Mouse (Mus musculus): ENCODE measurements around the gene Csad.
A peak's percentile ranks its signal among the peaks of the same experiment; 100 is the strongest.
"Not testable (repeated sequence)": the region's sequence is repeated elsewhere in the genome, so short reads cannot be mapped to it uniquely, and the experiment has no call there.

The Csad gene

DNA sequence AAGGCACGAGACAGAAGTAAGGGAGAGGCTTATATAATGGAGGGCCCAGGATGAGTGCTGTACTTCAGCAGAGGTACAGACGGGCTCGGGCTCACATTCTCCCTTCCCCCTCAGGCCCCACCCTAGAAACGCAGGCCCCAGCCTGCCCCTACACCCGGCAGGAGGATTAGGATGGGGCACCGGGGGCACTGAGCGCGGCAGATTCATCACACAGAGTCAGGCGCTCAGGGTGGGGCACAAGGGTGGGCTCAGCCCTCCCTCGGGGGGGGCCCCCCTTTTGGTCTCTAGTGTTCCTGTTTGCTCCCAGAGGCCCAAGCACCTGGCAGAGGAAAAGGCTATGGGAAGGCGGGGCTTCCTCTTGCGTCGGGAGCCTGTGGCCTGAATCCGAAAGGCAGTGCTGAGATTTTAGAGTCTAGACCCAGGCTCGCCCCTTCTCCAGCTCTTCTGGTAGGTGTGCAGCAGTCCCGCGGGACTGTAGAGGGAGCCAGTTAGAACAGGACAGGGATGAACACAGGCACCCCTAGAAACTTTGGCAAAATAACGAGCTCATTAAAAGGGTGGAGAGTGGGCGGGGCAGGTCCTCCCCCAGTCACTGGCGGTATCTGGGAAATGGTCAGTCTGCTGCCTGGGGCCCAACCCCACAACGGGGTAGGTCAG, 31.0 kb upstream of the Csad start:
- DNase-seq (ENCODE audit: low spot score in 2 of 2), result peak; percentile 50 to 70

GRCm38 (mm10) chr15:102233896-102234295, 29.4 kb upstream of the Csad start:
- DNase-seq (ENCODE audit: low spot score in 2 of 2), result no peak

DNA sequence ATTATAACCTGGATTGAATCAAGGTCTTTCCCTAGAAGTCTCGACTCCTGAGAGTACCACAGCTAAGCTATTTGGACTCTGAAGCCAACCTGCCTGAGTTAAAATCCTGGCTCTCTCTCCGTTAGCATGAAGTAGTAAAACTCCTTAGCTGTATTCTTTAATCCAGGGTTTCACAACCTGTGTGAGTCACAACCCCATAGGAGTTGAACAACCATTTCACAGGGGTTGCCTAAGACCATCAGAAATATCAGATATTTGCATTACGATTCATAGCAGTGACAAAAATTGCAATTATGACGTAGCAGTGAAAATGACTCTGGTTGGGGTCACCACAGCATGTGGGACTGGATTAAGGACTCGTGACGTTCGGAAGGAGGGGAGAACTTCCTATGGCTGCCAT, 28.2 kb upstream of the Csad start:
- no peak for DNase-seq (ENCODE audit: low spot score in 2 of 2)

GRCm38 (mm10) chr15:102231748-102232147, 27.2 kb upstream of the Csad start, which contains the start of gene Itgb7:
Gene Itgb7 (minus strand): TSS chr15:102231944.
- DNase-seq (ENCODE audit: low spot score in 2 of 2), result no peak

DNA sequence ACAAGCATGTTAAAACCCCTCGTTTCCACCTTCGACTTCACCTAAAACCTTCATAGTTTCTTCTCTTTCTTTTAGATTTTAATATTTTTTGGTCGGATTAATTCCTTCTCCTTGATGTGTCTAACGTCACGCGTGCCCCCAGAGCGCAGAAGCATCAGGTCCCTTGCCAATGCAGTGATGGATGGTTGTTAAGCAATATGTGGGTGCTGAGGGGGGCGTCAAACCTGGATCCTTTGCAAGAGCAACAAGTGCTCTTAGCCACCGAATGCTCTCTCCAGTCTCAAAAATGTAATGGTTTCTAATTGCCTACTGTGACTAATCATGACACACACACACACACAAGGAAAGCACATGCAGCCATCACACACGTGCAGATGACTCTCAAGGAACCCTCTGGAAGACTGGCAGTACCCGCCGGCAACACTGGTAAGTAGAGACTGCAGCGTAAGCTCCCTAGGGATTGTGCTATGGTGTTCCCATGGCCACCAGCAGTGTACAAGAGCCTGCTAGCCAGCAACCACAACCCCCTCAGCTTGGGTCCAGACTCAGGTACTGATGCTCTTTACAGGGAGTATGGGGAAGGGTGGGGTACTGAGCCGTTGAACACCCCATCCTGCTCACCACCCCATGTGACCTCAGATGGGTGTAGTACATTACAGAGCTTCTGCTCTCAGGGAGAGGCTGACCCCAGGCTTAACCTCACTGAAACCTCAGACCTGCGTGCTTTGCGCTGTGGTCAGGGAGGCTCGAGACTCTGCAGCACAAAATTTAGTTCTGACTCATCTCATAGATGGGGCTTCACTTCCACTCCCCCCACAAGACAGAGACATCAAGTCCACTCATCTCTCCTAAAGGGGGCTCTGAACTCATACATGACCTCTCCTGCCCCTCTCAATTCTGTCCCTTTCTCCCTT, 26.1 kb upstream of the Csad start:
- no peak for DNase-seq (ENCODE audit: low spot score in 2 of 2)

DNA sequence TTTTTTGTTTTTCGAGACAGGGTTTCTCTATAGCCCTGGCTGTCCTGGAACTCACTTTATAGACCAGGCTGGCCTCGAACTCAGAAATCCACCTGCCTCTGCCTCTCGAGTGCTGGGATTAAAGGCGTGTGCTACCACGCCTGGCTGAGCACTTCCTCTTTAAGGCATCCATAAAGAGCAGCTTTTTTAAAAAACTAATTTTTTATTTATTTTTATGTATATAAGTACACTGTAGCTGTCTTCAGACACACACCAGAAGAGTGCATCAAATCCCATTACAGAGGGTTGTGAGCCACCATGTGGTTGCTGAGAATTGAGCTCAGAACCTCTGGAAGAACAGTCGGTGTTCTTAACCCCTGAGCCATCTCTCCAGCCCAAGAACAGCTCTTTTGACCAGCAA, 21.1 kb upstream of the Csad start:
- not testable (repeated sequence) for DNase-seq (ENCODE audit: low spot score in 2 of 2)

- DNase-seq (ENCODE audit: low spot score in 2 of 2), result no peak
Observed at GRCm38 (mm10) chr15:102224992-102225617, 20.6 kb upstream of the Csad start.

DNA sequence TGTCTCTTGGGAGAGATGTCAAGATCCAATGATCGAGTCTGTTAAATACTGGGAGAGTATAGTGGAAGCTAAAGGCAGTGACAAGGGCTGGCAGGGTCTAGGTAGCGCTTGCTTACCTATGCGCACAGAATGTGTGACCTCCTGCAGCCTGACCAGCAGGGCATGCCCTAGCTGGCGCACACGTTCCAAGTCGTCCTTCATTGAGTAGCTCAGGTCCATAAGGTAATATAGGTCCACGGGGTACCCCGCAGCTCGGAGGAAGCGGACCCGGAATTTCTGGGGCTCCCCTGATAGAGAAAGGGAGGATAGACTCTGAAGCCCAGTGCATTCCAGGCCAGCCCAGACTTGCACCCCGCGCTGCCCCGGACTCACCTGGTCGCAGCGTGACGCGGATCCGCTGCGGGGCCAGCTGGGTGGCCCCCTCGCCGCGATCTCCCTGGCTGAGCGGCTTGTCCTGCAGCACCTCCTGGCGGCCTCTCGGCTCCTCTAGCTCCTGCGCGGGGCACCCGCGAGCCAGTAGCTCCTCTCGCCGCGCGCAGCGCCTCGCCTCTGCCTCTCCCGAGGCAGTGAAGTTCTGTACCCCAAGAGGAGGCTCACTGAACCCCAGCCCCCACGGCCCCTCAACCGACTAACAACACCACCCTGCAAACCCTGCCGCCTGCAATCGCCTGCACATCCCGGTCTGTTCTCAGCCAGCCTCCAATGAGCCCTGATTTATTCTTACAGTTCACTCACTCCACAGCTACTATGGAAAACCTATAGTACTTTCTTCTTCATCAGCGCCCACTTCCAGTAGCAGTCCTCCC, 19.9 kb upstream of the Csad start:
- peak; percentile 77 for DNase-seq (ENCODE audit: low spot score in 2 of 2)

DNA sequence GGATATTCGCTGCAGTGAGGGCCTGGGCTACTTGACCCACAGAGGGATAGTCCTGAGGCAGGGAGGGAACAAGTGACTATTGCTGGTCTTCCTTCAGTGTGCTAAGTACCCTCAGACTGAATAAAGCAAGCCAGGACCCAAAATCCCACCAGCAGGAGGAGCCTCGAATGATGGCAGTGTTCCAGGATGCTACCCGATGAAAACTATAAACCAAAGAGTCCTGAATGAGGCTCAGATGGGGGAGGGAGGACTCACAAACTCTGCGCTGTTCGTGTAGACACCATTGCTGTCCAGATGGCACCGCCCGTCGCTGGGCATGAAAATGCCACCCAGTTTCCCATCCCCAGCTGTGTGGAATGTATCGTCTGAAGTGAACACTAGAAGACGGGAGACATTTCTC, 17.9 kb upstream of the Csad start:
- no peak for DNase-seq (ENCODE audit: low spot score in 2 of 2)

GRCm38 (mm10) chr15:102217325-102217724, 12.8 kb upstream of the Csad start:
- DNase-seq (ENCODE audit: low spot score in 2 of 2), result no peak

GRCm38 (mm10) chr15:102216459-102217228, 12.1 kb upstream of the Csad start:
- no peak for DNase-seq (ENCODE audit: low spot score in 2 of 2)

GRCm38 (mm10) chr15:102215624-102216023, 11.1 kb upstream of the Csad start:
- no peak for DNase-seq (ENCODE audit: low spot score in 2 of 2)

DNA sequence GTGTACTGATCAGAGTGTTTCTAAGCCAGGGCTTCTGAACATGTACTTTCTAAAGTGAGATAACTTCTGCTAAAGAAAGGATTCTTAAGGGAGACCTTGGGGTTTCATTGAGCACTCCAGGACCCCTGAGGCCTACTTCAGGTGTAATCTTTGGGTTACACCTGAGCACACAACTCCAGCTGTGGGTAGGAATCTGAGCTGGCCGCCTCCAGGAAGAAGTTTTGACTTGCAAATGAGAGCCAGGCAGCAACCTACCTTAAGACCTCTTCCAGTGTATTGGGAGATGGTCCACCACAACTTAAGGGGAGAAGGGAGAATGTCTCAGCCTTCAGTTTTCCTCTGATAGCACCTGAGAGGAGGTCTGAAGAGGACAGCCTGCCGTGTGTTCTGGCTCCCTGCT, 9.6 kb upstream of the Csad start:
- DNase-seq (ENCODE audit: low spot score in 2 of 2), result no peak

GRCm38 (mm10) chr15:102211895-102212294, 7.4 kb upstream of the Csad start:
- no peak for DNase-seq (ENCODE audit: low spot score in 2 of 2)

DNA sequence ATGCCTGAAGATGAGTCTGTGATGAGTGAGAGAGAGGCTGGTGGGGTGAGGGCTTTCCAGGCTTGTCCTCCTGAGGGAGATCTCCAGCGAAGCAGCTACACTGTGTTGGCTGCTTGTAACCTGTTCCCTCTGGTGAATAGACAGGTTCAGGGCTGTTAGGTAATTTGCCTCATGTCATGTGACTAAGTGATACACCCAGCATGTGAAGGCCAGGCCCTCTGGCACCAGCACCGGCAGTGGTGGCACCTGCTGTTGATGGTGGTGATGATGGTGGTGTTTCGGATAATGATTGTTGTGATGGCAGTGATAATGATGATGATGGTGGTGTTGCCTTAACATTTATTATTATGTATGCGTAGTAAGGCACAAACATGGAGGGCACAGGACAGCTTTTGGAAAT, 6.3 kb upstream of the Csad start:
- DNase-seq (ENCODE audit: low spot score in 2 of 2), result no peak

DNA sequence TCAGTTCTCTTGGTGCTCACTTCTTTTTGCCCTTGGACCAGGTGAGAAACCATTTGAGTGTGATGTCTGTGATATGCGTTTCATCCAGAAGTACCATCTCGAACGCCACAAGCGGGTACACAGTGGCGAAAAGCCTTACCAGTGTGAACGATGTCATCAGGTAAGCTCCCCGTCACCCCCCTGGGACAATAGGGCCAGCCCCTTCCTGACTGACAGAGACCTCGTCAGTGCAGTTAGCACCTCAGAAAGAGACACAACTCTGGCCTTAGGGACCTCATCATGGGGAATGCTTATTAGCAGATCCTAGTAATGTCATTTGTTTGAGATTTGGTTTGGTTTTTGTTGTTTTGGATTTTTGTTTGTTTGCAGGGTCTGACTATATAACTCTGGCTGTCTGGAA, 4.6 kb upstream of the Csad start:
- DNase-seq (ENCODE audit: low spot score in 2 of 2), result no peak

DNA sequence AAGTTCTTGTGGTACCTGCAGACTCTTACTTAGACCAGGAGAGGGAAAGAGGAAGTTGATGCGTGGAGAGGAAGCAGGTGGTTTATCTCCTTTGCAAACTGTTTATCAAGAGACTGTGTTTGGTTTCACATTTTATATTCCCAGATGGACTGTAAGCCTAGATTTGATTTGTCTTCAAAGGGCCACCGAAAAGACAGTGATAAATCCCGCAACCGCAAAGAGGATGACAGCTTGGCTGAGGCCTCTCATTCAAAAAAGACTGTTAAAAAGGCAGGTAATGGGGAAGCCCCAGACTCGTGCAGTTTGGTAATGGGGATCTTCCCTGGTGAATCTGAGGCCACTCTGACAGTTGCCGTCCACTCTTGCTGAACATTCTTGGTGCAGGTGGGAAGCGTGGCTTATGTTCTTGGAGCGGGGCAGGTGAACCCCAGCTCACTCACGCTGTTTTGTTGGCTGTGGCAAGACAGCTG, 3.6 kb upstream of the Csad start:
- DNase-seq (ENCODE audit: low spot score in 2 of 2), result no peak

GRCm38 (mm10) chr15:102207351-102207750, 2.8 kb upstream of the Csad start:
- DNase-seq (ENCODE audit: low spot score in 2 of 2), result no peak

DNA sequence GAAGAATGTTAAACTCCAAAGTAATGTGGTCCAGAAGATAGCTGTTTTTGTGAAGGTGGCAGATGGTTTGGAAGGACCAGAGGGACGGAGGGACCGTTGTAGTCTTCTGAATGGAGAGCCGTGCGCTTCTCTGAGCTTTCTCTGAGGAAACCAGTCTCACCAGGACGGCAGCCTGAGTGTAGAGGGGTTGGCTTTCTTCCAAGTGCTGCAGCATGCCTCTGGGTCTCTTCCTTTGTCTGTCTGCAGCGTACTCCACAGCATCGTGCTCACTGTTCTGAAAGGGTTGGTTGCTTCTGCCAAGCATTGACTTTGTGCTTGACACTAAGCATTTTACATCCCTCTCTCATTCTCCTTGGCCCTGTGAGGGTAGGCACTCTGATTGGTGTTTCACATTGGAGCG, 1.3 kb upstream of the Csad start:
- no peak for DNase-seq (ENCODE audit: low spot score in 2 of 2)

DNA sequence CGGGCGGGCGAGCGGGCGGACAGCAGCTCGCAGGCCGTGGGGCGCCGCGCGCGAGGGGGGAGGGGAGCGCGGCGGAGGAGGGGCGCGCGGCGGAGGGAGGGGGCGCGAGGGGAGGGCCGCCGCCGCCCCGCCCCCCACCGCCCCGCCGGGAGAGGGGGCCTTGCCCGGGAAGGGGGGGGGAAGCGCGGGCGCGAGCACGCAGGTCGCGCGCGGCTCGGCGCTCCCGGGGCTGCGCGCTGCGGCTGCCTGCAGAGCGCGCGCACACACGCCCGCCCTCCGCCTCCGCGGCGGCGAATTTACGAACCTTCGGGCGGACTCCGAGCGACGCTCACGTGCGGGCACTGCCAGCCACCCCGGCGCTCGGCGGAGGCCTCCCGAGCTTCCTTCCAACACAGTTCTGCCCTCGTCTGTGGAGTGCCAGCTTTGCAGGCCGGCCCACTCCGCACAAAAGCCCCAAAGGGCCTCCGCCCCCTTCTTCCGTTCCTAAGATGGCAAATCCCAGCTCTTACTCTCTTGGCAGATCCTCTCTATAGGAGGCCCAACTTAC, 616 bp downstream of the Csad start:
- DNase-seq (ENCODE audit: low spot score in 2 of 2), result peak; percentile 61 to 66

Measured in heart, adult 9 months (tissue).